13 mouse cellular contexts compared by ENCODE assay signal in genomic region chr9:56583139-56584042, GRCm38 (mm10).
DNase-seq lines count a peak whose midpoint lies in the region; ATAC-seq and TF ChIP-seq lines count a peak whose summit lies in the region.
"Had no signal": no experiment of that assay in that cellular context is flagged by ENCODE, and none has a peak within 500 bp of the region (broad histone marks: within the 10 kb centered on the region; RNA-seq: fewer than 3 reads in every experiment).

No protein-coding gene starts in this region.

- 60% methylated on average over 11 of the region's 11 CpGs for WGBS in heart, embryonic 10.5 days
- WGBS in forebrain, postnatal 0 days, result 45% methylated on average over 11 of the region's 11 CpGs
- 44% methylated on average over 11 of the region's 11 CpGs for WGBS in midbrain, embryonic 16.5 days

- no peaks in the 10 kb centered on the region for H3K36me3 ChIP-seq in heart, embryonic 10.5 days
- no peaks in the 10 kb centered on the region for H3K36me3 ChIP-seq in forebrain, postnatal 0 days (ENCODE audit: insufficient read depth)
- no peaks in the 10 kb centered on the region for H3K36me3 ChIP-seq in midbrain, embryonic 16.5 days (ENCODE audit: control insufficient read depth, insufficient read depth, low read length)

- H3K9me3 ChIP-seq in heart, embryonic 10.5 days, result no peaks in the 10 kb centered on the region
- H3K9me3 ChIP-seq in forebrain, postnatal 0 days (ENCODE audit: low read length), result no peaks in the 10 kb centered on the region
- no peaks in the 10 kb centered on the region for H3K9me3 ChIP-seq in midbrain, embryonic 16.5 days (replicated peaks; ENCODE audit: control insufficient read depth, low read length, poor library complexity, severe bottlenecking)

- no peak overlapping the region for H3K27ac ChIP-seq in heart, embryonic 10.5 days
- H3K27ac ChIP-seq in forebrain, postnatal 0 days (ENCODE audit: low read depth, low read length), result no peak overlapping the region
- peak overlapping the region; percentile 47; the same call in 1 of the 2 replicates for H3K27ac ChIP-seq in midbrain, embryonic 16.5 days (ENCODE audit: low read length)
- H3K27ac ChIP-seq: liver, embryonic 14.5 days had no signal

- no peak overlapping the region for H3K4me2 ChIP-seq in forebrain, postnatal 0 days (ENCODE audit: low read depth)
- H3K4me2 ChIP-seq in midbrain, embryonic 16.5 days (ENCODE audit: low read length), result no peak overlapping the region

- DNase-seq in heart, postnatal 4 days, result peak; percentile 30
- no peak for DNase-seq in heart, embryonic 10.5 days (ENCODE audit: low spot score)
- peak; percentile 36 to 38 for DNase-seq in cerebellum, adult 18-20 months
- DNase-seq in forebrain, postnatal 0 days, result peak; percentile 51
- no peak for DNase-seq in adrenal gland, adult 18-20 months (ENCODE audit: low spot score in 2 of 2)
- DNase-seq: adrenal gland, postnatal 36 days; gastrocnemius, postnatal 14 days; kidney, adult 9 months had no signal

- ATAC-seq in forebrain, postnatal 0 days, result peak; percentile 81
- peak; percentile 68 for ATAC-seq in midbrain, embryonic 16.5 days
- ATAC-seq in erythroid progenitor cell, adult 5-6 weeks (replicated peaks; ENCODE audit: low FRiP score, poor library complexity, severe bottlenecking), result no peak
- ATAC-seq in megakaryocyte progenitor cell, adult 5-6 weeks (replicated peaks; ENCODE audit: poor library complexity), result no peak
- ATAC-seq: Patski had no signal

- H3K9ac ChIP-seq in forebrain, postnatal 0 days, result no peak overlapping the region
- H3K9ac ChIP-seq in midbrain, embryonic 16.5 days (ENCODE audit: low read depth, low read length), result no peak overlapping the region
- H3K9ac ChIP-seq: liver, embryonic 14.5 days had no signal

- H3K4me3 ChIP-seq in heart, embryonic 10.5 days, result no peak overlapping the region
- no peak overlapping the region for H3K4me3 ChIP-seq in forebrain, postnatal 0 days (ENCODE audit: low read depth, low read length)
- H3K4me3 ChIP-seq in midbrain, embryonic 16.5 days (ENCODE audit: low read depth, low read length), result no peak overlapping the region

- no peak for TF ChIP-seq CTCF in forebrain, postnatal 0 days (IDR thresholded peaks at IDR 0.05; ENCODE audit: low read depth)

- H3K27me3 ChIP-seq in heart, embryonic 10.5 days (ENCODE audit: insufficient read depth, poor library complexity, severe bottlenecking), result peaks cover 33% of the 10 kb centered on the region
- H3K27me3 ChIP-seq in forebrain, postnatal 0 days (ENCODE audit: insufficient read depth, low read length), result no peaks in the 10 kb centered on the region
- no peaks in the 10 kb centered on the region for H3K27me3 ChIP-seq in midbrain, embryonic 16.5 days (ENCODE audit: control insufficient read depth, insufficient read depth, low read depth, low read length)

- peaks cover 22% of the 10 kb centered on the region; the same call in 1 of the 2 replicates for H3K4me1 ChIP-seq in heart, embryonic 10.5 days
- no peaks in the 10 kb centered on the region for H3K4me1 ChIP-seq in forebrain, postnatal 0 days (ENCODE audit: insufficient read depth)
- peaks cover 19% of the 10 kb centered on the region for H3K4me1 ChIP-seq in midbrain, embryonic 16.5 days (ENCODE audit: control insufficient read depth, insufficient read depth, low read length)

Comparison
In these comparisons a context has a peak if more than half of its experiments do, and no peak if none do; other contexts are left out.
1. DNase-seq: peak in heart, postnatal 4 days (single experiment), cerebellum, adult 18-20 months (2 of 2) and forebrain, postnatal 0 days (single experiment); none in heart, embryonic 10.5 days (single experiment) and adrenal gland, adult 18-20 months (0 of 2).
2. ATAC-seq: peak in forebrain, postnatal 0 days (single experiment) and midbrain, embryonic 16.5 days (single experiment); none in erythroid progenitor cell, adult 5-6 weeks (single experiment) and megakaryocyte progenitor cell, adult 5-6 weeks (single experiment).